Mouse (Mus musculus) heart, adult 2 months (tissue): ENCODE data around the gene Clrn1.

Experiments used
- EP300 ChIP-seq: fragments of 200-500 bp; IDR thresholded peaks from 2 replicates; pipeline ENCODE4 v1.6.1; 2011; ENCODE audit warnings: low read depth, low read length, control low read depth; ENCODE audit not compliant: insufficient read depth
- POLR2A ChIP-seq: fragments of 200-500 bp; IDR thresholded peaks from 2 replicates; pipeline ENCODE4 v1.6.1; 2011; ENCODE audit warnings: mild to moderate bottlenecking, low read depth, low read length, control low read depth; ENCODE audit not compliant: insufficient read depth

DNA sequence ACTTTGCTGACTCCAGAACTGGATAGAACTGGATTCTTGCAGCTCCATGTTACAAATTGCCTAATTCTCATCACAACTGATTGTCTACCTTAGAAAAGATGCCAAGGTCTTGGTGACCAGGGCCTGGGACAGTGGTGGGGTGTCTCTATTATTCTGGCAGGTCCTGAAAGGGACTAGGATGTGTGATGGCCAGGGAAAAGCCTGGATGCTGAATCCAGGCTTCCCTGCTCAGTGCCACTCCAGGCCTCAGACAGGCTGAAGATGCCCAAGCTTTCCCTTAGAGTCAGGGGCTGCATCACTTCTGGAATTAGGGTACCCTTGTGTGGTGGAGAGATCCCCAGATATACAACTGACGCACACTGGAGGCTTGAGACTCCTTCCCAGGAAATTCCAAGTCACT is 55.2 kb downstream of the Clrn1 start:
- TF ChIP-seq POLR2A (no peak), EP300 (no peak)
